Mouse (Mus musculus) heart, adult 11 months (tissue): ENCODE results near the gene Ces1f.
A peak's percentile ranks its signal among the peaks of the same experiment; 100 is the strongest.
"Not testable (repeated sequence)": the region's sequence is repeated elsewhere in the genome, so short reads cannot be mapped to it uniquely, and the experiment has no call there.

ENCODE experiments used
- DNase-seq: peaks from one replicate; pipeline ENCODE4 v3.0.0; 2022

Gene Ces1f

DNA sequence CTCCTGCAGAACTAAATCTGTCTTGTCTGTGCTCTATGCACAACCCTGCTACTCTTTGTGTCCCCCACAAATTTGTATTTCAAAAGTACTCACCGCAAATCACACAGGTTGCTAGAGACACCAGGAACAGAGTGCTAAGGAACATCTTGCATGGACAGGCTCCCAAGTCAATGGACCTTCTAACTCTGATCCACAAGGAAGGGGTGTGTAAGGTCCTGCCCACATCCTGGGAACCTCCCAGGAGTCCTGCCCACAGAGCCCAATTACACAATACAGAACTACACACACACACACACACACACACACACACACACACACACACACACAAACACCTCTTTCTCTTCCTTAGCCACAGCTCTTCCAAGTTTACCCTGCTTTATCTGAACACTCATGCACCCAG, at the start of gene Ces1f:
Gene Ces1f, minus strand, starts transcription at position 192 of the 400 bp plus-strand sequence.
- DNase-seq: no peak

- DNase-seq: no peak
Measured at GRCm38 (mm10) chr8:93325123-93325522, 45.6 kb upstream of the Ces1f start.

DNA sequence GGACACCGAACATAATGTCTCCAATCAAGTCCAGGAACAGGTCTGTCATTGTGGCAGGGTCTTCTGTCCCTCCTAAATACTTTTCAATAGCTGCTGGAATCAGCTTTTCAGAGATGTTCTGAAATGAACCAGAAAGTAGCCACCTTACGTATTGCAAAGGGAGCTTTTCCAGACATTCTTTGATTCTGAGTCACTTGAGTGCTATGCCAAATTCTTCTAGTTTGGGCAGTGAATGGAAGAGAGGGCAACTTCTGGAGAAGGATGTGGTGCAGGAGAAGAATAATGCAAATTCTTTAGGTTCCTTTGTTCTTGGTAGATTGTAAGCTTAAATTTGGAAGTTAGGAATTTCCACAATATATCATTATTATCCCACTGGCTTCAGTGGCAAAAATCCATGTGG, 37.5 kb upstream of the Ces1f start:
- no peak for DNase-seq

DNA sequence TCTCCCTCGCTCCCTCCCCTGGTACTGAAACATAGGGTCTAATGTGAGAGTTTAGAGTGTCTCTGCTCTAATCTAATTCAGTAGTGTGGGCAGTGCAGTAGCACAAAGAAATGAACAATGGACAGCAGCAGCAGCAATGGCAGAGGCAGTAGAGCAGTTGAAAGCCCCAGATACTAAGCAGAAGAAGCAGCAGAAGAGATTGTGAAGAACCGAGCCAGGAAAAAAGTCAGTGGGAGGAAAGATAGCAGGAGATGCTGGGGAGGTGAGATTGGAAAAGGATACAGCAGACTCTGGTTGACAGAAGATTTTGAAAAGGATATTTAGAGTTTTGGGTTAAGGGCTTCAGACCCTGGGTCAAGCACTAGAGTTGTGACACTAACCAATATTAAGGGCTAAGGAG, 36.0 kb upstream of the Ces1f start:
- no peak for DNase-seq

- no peak for DNase-seq
Measured at GRCm38 (mm10) chr8:93283896-93284295, 4.3 kb upstream of the Ces1f start.

- peak; percentile 75 for DNase-seq
Measured at GRCm38 (mm10) chr8:93282349-93282748, 2.8 kb upstream of the Ces1f start.

GRCm38 (mm10) chr8:93278176-93278805, 1.3 kb downstream of the Ces1f start:
- no peak for DNase-seq

GRCm38 (mm10) chr8:93274609-93275008, 4.9 kb downstream of the Ces1f start:
- DNase-seq: peak; percentile 60

- DNase-seq: peak; percentile 85
Measured at GRCm38 (mm10) chr8:93273321-93273720, 6.2 kb downstream of the Ces1f start.

GRCm38 (mm10) chr8:93272686-93273085, 6.9 kb downstream of the Ces1f start:
- DNase-seq: peak; percentile 90

DNA sequence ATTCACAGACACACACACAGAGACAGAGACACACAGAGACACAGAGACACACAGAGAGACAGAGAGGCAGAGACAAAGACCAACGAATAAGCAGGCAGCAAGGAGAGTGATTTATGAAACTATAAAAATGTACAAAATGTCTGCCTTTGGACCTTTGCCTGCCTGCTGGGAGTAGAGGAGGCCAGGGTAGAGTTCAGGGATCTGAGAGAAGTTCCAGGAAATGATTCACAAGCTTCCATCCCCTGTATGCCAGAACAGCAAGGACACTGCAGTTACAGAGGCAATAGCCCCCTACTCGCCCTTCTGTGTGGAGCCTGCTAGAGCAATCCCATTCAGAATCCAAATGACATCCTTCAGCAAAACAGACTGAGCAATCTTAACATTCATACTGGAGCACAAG, 18.1 kb downstream of the Ces1f start:
- peak; percentile 50 for DNase-seq

GRCm38 (mm10) chr8:93252400-93252925, 27.1 kb downstream of the Ces1f start:
- no peak for DNase-seq

DNA sequence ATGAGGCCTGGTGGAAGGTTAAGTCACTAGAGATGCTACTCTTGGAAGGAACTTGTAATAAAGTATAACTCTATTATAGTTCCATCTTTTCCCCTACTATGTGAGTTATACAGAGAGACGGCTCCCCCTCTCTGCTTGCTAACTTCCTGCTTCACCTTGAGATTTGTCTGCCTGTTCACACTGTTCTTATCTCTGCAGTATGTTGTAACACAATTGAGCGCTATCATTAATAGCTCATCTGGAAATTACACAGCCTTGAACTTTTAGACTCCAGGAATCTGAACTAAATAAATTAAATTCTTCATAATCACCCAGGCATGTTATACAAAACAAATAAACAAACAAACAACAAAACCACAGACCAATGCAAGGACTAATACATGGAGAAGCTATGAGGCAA, 33.5 kb downstream of the Ces1f start:
- DNase-seq: no peak

DNA sequence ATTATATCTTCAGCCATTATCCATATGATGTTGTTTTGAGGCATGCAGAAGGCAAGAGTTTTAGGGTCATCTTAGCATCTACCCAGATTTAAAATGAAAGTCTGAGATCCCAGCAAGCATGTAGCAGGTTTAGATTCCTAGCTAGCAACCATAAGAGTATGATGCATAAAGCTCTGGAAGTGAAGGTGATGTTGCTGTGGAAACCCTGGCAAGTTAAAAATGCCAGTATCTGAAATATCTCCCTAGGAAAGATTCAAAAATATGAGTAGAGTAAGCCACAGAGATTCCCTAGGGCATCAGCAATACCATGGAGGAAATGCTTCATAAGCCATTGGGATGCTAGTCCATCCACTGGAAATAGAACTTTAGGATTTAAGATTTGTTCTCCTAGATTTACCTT, 39.7 kb downstream of the Ces1f start:
- DNase-seq: no peak

- DNase-seq: peak; percentile 28
Measured at GRCm38 (mm10) chr8:93235681-93236080, 43.9 kb downstream of the Ces1f start.

GRCm38 (mm10) chr8:93234706-93235105, 44.8 kb downstream of the Ces1f start:
- DNase-seq: peak; percentile 29

GRCm38 (mm10) chr8:93234068-93234467, 45.5 kb downstream of the Ces1f start:
- peak; percentile 55 for DNase-seq

DNA sequence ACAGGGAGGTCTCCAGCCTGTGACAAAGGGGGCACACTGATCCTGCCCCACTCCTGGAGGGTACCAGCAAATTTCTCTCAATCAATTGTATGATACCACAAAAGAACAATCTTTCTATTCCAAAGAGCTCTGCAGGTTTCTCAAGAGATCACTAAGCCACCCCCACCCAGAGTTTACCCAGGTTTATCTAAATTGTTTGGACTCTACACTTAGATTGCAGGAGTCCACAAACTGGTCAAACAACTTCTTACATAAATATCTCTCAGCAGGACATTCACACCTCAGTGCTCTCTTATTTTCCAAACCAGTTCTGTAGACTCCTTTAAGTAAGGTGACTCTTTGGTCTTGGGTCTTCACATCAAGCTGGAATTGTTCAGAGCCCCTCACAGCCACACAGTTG, 50.1 kb downstream of the Ces1f start, which contains the start of gene Ces1e:
Gene Ces1e, minus strand, starts transcription at position 174 of the 400 bp plus-strand sequence.
- peak; percentile 30 for DNase-seq

DNA sequence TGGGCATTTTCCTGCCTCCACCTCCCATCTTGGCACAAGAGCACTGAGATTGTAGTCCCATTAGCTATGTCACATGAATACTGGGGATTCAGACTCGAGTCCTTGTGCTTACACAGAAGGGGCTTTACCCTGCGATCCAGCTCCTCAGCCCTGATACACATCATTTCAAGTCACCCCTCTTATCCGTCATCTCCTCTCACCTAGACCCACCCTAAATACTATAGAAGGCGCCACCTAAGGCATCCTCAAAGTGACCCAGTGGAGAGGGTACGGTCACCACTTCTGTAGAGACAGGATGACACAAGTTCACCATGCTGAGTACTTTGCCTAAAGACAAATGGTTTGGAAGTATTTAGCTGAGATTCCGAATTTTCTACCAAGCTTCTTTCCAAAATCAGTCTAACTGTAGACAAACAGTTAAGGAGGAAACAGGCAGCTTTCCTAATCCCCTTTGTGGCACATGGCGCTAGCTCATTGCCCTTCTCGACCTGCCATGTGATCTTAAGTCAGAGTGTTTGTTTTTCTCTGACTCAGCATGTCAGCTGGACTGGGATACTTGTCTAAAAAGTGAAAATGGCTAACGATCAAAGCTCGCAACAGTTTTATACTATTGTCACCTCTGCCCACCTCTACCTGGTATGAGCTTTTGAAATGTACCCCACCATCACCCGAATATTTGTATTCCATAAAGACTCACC, 50.7 kb downstream of the Ces1f start:
- peak; percentile 77 for DNase-seq

DNA sequence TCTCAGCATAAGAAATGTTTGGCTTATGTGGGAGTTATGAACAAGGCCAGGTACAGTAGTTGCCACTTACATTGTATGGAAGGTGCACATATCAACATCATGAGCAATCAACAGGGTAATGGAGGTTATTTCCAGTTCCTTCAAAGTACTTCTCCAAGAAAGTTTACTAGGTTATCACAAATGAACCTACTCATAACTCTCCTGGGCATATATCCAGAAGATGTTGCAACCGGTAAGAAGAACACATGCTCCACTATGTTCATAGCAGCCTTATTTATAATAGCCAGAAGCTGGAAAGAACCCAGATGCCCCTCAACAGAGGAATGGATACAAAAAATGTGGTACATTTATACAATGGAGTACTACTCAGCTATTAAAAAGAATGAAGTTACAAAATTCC, 53.1 kb downstream of the Ces1f start:
- not testable (repeated sequence) for DNase-seq

GRCm38 (mm10) chr8:93221896-93222295, 57.7 kb downstream of the Ces1f start:
- no peak for DNase-seq

GRCm38 (mm10) chr8:93217867-93218266, 61.7 kb downstream of the Ces1f start:
- DNase-seq: no peak

DNA sequence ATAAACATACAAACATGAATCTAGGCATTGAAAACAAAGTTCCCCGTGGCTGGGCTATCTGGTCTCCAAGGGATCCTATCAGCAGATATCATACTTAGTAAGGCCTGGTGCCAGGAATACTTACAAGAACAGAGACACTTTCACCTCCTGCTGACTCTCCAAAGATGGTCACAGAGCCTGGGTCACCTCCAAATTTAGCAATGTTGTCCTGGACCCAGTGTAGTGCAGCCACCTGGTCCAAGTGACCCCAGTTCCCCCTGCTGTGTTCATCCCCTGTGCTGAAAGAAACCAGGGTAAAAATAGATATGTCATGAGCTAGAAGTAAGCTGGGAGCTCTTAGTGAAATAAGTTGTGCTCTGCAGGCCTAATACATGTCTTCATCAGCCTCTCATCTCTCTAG, 62.2 kb downstream of the Ces1f start:
- DNase-seq: peak; percentile 98

DNA sequence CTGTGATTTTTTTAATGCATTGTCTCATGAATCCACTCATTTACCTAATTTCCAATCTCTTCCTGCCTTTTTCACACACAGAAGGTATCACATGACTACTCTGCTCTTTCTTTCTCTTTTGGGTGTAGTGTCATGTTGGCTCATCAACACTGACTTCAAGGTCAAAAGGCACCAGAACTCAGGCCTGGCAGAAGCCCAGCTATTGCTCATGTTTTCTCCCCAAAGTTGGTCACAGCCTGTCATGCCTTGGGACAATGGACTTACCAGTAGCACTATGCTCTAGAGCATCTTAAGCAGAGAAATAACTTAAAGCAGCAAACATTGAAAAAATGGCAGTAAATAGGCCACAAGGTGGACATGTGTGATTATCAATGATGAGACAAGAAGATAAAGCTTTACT, 68.5 kb downstream of the Ces1f start:
- DNase-seq: no peak
